Mouse (Mus musculus) CH12.LX (cell line): Measurements from ENCODE around the gene Gm5129. TPM values are rescaled to one million over a fixed set of nuclear protein-coding genes. Genes with fewer than 3 reads are reported as not detected.

Source experiments
- DNase-seq: peaks from one replicate; pipeline ENCODE4 v3.0.0-alpha.2; 2013; ENCODE audit errors: extremely low read depth
- H3K27ac ChIP-seq: 2 replicates; pipeline ENCODE4 v1.5.1; 2012; ENCODE audit warnings: low read depth, mild to moderate bottlenecking, control low read depth, moderate library complexity; ENCODE audit not compliant: insufficient read depth
- H3K27me3 ChIP-seq: replicated peaks from 2 replicates; pipeline ENCODE3; 2012; ENCODE audit warnings: inconsistent platforms
- H3K36me3 ChIP-seq, 2 experiments: replicated peaks in 1 of 2; 2 replicates each; pipeline versions ENCODE3 to v1.6.1; 2012; ENCODE audit warnings: inconsistent platforms in 1 of 2, low read length in 1 of 2, mild to moderate bottlenecking in 1 of 2, mixed read lengths in 1 of 2, moderate library complexity in 1 of 2; ENCODE audit not compliant: control insufficient read depth in 1 of 2, insufficient read depth in 1 of 2
- H3K4me1 ChIP-seq, 2 experiments: 2 replicates each; pipeline ENCODE4 v1.6.1; 2012; ENCODE audit warnings: inconsistent platforms in 1 of 2, moderate library complexity in 1 of 2; ENCODE audit not compliant: insufficient read depth in 2 of 2, control insufficient read depth in 1 of 2
- H3K4me2 ChIP-seq: 2 replicates; pipeline ENCODE4 v1.6.1; 2012; ENCODE audit warnings: low read depth, mild to moderate bottlenecking, control low read depth; ENCODE audit not compliant: poor library complexity, insufficient read depth, severe bottlenecking
- H3K4me3 ChIP-seq, 3 experiments: fragments of 150-350 bp in 1 of 3; sonication (generic) in 1 of 3; replicated peaks in 1 of 3; 2 replicates each; pipeline versions ENCODE3 to v1.5.1; 2011 to 2012; ENCODE audit warnings: low read depth in 2 of 3, low read length in 2 of 3, mild to moderate bottlenecking in 2 of 3, moderate library complexity in 2 of 3, control low read depth in 1 of 3, improper control_type of control experiment in 1 of 3, inconsistent platforms in 1 of 3, mixed read lengths in 1 of 3; ENCODE audit not compliant: poor library complexity in 1 of 3
- H3K79me2 ChIP-seq: replicated peaks from 2 replicates; pipeline ENCODE4 v1.6.1; 2012; ENCODE audit warnings: mild to moderate bottlenecking, moderate library complexity; ENCODE audit not compliant: control insufficient read depth, poor library complexity, insufficient read depth, severe bottlenecking; ENCODE audit errors: extremely low read depth
- H3K9ac ChIP-seq: 2 replicates; pipeline ENCODE4 v1.6.1; 2012; ENCODE audit warnings: low read depth, mild to moderate bottlenecking, control low read depth, moderate library complexity; ENCODE audit not compliant: insufficient read depth
- H3K9me3 ChIP-seq: replicated peaks from 2 replicates; pipeline ENCODE3; 2012; ENCODE audit warnings: low read length, inconsistent platforms, mixed read lengths
- BHLHE40 ChIP-seq: IDR thresholded peaks from 2 replicates; pipeline ENCODE4 v1.6.1; 2011; ENCODE audit warnings: mild to moderate bottlenecking, low read depth, low read length, improper control_type of control experiment
- CHD1 ChIP-seq: IDR thresholded peaks from 2 replicates; pipeline ENCODE4 v1.6.1; 2012; ENCODE audit warnings: low read depth, low read length, improper control_type of control experiment, inconsistent platforms
- CTCF ChIP-seq, 2 experiments: IDR thresholded peaks in 1 of 2; conservative IDR thresholded peaks in 1 of 2; 2 replicates each; pipeline ENCODE4 v1.5.1; 2011 to 2012; ENCODE audit warnings: low read depth in 2 of 2, low read length in 2 of 2, improper control_type of control experiment in 1 of 2, inconsistent platforms in 1 of 2, mild to moderate bottlenecking in 1 of 2, moderate library complexity in 1 of 2
- EP300 ChIP-seq: IDR thresholded peaks from 2 replicates; pipeline ENCODE4 v1.6.1; 2011; ENCODE audit warnings: low read length, improper control_type of control experiment
- ETS1 ChIP-seq: conservative IDR thresholded peaks from 2 replicates; pipeline ENCODE4 v1.6.1; 2012; ENCODE audit warnings: low read depth, mild to moderate bottlenecking, inconsistent platforms, low read length, improper control_type of control experiment, moderate library complexity
- HCFC1 ChIP-seq: IDR thresholded peaks from 2 replicates; pipeline ENCODE4 v1.6.1; 2012; ENCODE audit warnings: low read depth, mild to moderate bottlenecking, inconsistent platforms, low read length, improper control_type of control experiment
- JUND ChIP-seq: conservative IDR thresholded peaks from 2 replicates; pipeline ENCODE4 v1.6.1; 2011; ENCODE audit warnings: low read depth, low read length, improper control_type of control experiment
- MAZ ChIP-seq: IDR thresholded peaks from 2 replicates; pipeline ENCODE4 v1.6.1; 2012; ENCODE audit warnings: low read depth, mild to moderate bottlenecking, inconsistent platforms, low read length, improper control_type of control experiment, moderate library complexity
- MYC ChIP-seq: IDR thresholded peaks from 2 replicates; pipeline ENCODE4 v1.6.1; 2011; ENCODE audit warnings: low read depth, mild to moderate bottlenecking, improper control_type of control experiment, low read length
- NELFE ChIP-seq: IDR thresholded peaks from 2 replicates; pipeline ENCODE4 v1.6.1; 2011; ENCODE audit warnings: low read depth, low read length, improper control_type of control experiment
- POLR2A ChIP-seq: IDR thresholded peaks from 2 replicates; pipeline ENCODE4 v1.6.1; 2011; ENCODE audit warnings: low read depth, mild to moderate bottlenecking, improper control_type of control experiment, low read length
- RAD21 ChIP-seq: IDR thresholded peaks from 2 replicates; pipeline ENCODE4 v1.6.1; 2011; ENCODE audit warnings: low read depth, mild to moderate bottlenecking, low read length, improper control_type of control experiment, moderate library complexity
- SIN3A ChIP-seq: IDR thresholded peaks from 2 replicates; pipeline ENCODE4 v1.6.1; 2012; ENCODE audit warnings: low read length, improper control_type of control experiment, inconsistent platforms
- SMC3 ChIP-seq: IDR thresholded peaks from 2 replicates; pipeline ENCODE4 v1.6.1; 2011; ENCODE audit warnings: low read depth, low read length, improper control_type of control experiment
- TBP ChIP-seq: conservative IDR thresholded peaks from 2 replicates; pipeline ENCODE4 v1.6.1; 2011; ENCODE audit warnings: low read depth, low read length, improper control_type of control experiment
- UBTF ChIP-seq: IDR thresholded peaks from 2 replicates; pipeline ENCODE4 v1.6.1; 2012; ENCODE audit warnings: low read depth, mild to moderate bottlenecking, inconsistent platforms, low read length, improper control_type of control experiment, moderate library complexity
- USF1 ChIP-seq: IDR thresholded peaks from 2 replicates; pipeline ENCODE4 v1.6.1; 2014; ENCODE audit warnings: low read depth, mild to moderate bottlenecking, inconsistent platforms, low read length, improper control_type of control experiment
- ZKSCAN1 ChIP-seq: IDR thresholded peaks from 2 replicates; pipeline ENCODE4 v1.6.1; 2012; ENCODE audit warnings: low read depth, inconsistent platforms, low read length, improper control_type of control experiment, borderline replicate concordance
- ZNF384 ChIP-seq: IDR thresholded peaks from 2 replicates; pipeline ENCODE4 v1.6.1; 2012; ENCODE audit warnings: low read depth, low read length, improper control_type of control experiment, inconsistent platforms
- dilution Hi-C: fragments of 300-500 bp; cut with MboI; formaldehyde crosslinking; loops from 2 replicates; pipeline ENCODE4 v1.14.3; 2020; ENCODE audit warnings: low sequenced_read_pairs; ENCODE audit not compliant: extremely low pct_unique_long_range_greater_than_20kb, extremely low pct_ligation_motif_present
- in situ Hi-C: fragments of 300-500 bp; cut with MboI; formaldehyde crosslinking; loops from 3 replicates; pipeline ENCODE4 v1.14.3; 2019; ENCODE audit warnings: low sequenced_read_pairs, low pct_ligation_motif_present, low pct_unique_long_range_greater_than_20kb, mixed read lengths
- polyA plus RNA-seq: library from polyadenylated mRNA; unstranded; fragments of >175 nt; gene quantifications from 2 replicates; pipeline ENCODE4 v1.2.1, GENCODE M21; 2012; ENCODE audit warnings: low read depth; ENCODE audit not compliant: insufficient read length
- total RNA-seq, 2 experiments: library from RNA; depleted of rRNA; stranded (reverse); fragments of 300-350 nt in 1 of 2; fragments of >200 nt in 1 of 2; gene quantifications; 2 replicates each; pipeline ENCODE4 v1.2.3; 2012 to 2014

The Gm5129 gene
- total and polyA plus RNA-seq, 3 experiments, result 1.3 TPM; not detected in 2

DNA sequence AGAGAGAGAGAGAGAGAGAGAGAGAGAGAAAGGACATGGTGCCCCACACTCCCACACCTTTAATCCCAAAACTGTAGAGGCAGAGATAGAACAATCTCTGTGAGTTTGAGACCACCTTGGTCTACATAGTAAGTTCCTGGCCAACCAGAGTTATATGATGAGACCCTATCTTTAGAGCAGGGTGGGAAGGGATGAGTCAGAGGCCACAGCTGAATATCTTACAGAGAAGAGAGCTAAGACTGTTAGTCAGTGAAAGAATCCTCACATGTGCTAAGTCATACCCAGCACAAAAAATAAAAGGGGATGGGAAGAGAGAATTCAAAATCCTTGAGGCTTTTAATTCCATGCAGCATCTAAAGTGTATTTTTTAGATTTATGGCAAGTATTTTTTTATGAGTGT is 24.1 kb downstream of the Gm5129 start:
- H3K27ac ChIP-seq, result no peak overlapping the region
- H3K79me2 ChIP-seq, result no peaks in the 10 kb centered on the region
- no peaks in the 10 kb centered on the region for H3K9me3 ChIP-seq
- DNase-seq, result no peak
- no peak overlapping the region for H3K4me3 ChIP-seq
- in situ Hi-C loops, result no loop called here
- H3K27me3 ChIP-seq, result no peaks in the 10 kb centered on the region
- no peak overlapping the region for H3K4me2 ChIP-seq
- no peaks in the 10 kb centered on the region for H3K36me3 ChIP-seq
- dilution Hi-C loops, result no loop called here
- TF ChIP-seq HCFC1 (no peak), RAD21 (no peak), NELFE (no peak), TBP (no peak), ETS1 (no peak), MYC (no peak), ZNF384 (no peak), USF1 (no peak), CHD1 (no peak)
- no peaks in the 10 kb centered on the region for H3K4me1 ChIP-seq
- no peak overlapping the region for H3K9ac ChIP-seq

DNA sequence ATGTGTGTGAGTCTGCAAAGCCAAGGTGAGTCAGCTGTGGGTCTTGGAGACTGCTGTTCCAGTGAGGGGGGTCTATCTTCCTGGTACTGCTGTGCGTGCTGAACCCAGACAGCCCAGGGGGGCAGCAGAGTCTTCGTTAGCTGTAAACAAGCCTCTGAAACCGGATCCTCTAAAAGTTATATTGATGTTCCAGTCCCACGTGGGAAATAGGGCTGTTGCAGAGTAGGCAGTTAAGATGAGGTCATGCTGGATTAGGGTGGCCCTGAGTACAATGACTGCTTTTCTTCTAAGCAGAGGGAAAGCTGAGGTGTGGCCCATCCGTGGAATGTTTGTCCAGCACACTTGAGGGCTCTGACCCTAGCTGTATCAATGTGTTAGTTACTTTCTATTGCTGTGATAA is 27.5 kb downstream of the Gm5129 start:
- no peaks in the 10 kb centered on the region for H3K36me3 ChIP-seq
- no peak overlapping the region for H3K27ac ChIP-seq
- no peak overlapping the region for H3K9ac ChIP-seq
- no peak for TF ChIP-seq ZNF384
- TF ChIP-seq CTCF (conservative IDR thresholded peaks at IDR 0.05 in 1 of 2, IDR thresholded peaks at IDR 0.05 in 1 of 2; ENCODE audit: low read depth in 2 of 2, low read length in 2 of 2), result no peak
- TF ChIP-seq BHLHE40, result no peak
- no peak for TF ChIP-seq SIN3A
- no peak for TF ChIP-seq POLR2A
- TF ChIP-seq JUND, result no peak
- TF ChIP-seq SMC3, result no peak
- TF ChIP-seq EP300, result no peak
- TF ChIP-seq UBTF, result no peak
- H3K4me1 ChIP-seq, result no peaks in the 10 kb centered on the region
- in situ Hi-C loops, result no loop called here
- no peak for DNase-seq
- no peaks in the 10 kb centered on the region for H3K9me3 ChIP-seq
- H3K4me3 ChIP-seq, result no peak overlapping the region
- dilution Hi-C loops, result no loop called here
- H3K79me2 ChIP-seq, result no peaks in the 10 kb centered on the region
- no peaks in the 10 kb centered on the region for H3K27me3 ChIP-seq
- no peak overlapping the region for H3K4me2 ChIP-seq

DNA sequence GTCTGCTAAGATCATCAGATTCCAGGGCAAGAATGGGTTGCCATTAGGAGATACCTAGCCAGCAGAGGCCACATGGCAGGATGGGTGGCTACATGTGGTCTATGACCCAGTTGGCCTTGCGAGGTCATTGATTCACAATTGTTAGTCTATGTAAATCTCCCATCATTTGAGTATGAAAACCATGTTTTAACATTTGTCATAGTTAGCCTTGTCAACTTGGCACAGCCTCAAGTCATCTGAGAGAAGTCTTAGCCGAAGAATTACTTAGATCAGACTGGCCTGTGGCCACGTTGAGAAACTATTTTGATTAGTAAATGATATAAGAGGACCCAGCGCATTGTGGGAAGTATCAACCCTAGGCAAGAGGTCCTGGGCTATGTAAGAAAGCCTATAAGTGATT is 28.5 kb downstream of the Gm5129 start:
- TF ChIP-seq ZKSCAN1, result no peak
- no peak for TF ChIP-seq MAZ
- TF ChIP-seq ETS1, result no peak
- in situ Hi-C loops, result no loop called here
- H3K9me3 ChIP-seq, result no peaks in the 10 kb centered on the region
- no peaks in the 10 kb centered on the region for H3K27me3 ChIP-seq
- H3K4me2 ChIP-seq, result no peak overlapping the region
- DNase-seq, result no peak
- H3K79me2 ChIP-seq, result no peaks in the 10 kb centered on the region
- dilution Hi-C loops, result no loop called here
- H3K27ac ChIP-seq, result no peak overlapping the region
- H3K4me1 ChIP-seq, result no peaks in the 10 kb centered on the region; a peak in 1 of 4 replicates
- H3K9ac ChIP-seq, result no peak overlapping the region
- no peak overlapping the region for H3K4me3 ChIP-seq
- H3K36me3 ChIP-seq, result no peaks in the 10 kb centered on the region
